Mouse (Mus musculus): ENCODE data around the gene Themis2. TPM values are rescaled to one million over a fixed set of nuclear protein-coding genes. Genes with fewer than 3 reads are reported as not detected.

Themis2 gene
- polyA plus RNA-seq, 1 experiment: not detected

GRCm38 (mm10) chr4:132734766-132735165 is 61.4 kb downstream of the Themis2 start:
- no peaks in the 10 kb centered on the region for H3K79me2 ChIP-seq (ENCODE audit: control insufficient read depth, insufficient read depth)
- no peaks in the 10 kb centered on the region for H3K36me3 ChIP-seq (ENCODE audit: control insufficient read depth, insufficient read depth)
- H3ac ChIP-seq (ENCODE audit: control insufficient read depth, insufficient read length): no peak overlapping the region
- TF ChIP-seq TCF3 (IDR thresholded peaks at IDR 0.05; ENCODE audit: insufficient read length, low read depth): no peak
- H3K4me3 ChIP-seq: no peak overlapping the region
- no peak overlapping the region for H3K4me2 ChIP-seq (ENCODE audit: low read depth)
- H3K27me3 ChIP-seq (ENCODE audit: control insufficient read depth, insufficient read depth, insufficient read length): no peaks in the 10 kb centered on the region

GRCm38 (mm10) chr4:132733071-132733770 is 63.0 kb downstream of the Themis2 start:
- no peak for TF ChIP-seq CEBPB (IDR thresholded peaks at IDR 0.05; ENCODE audit: insufficient read depth, poor library complexity, severe bottlenecking)
- TF ChIP-seq POLR2A (IDR thresholded peaks at IDR 0.05; ENCODE audit: insufficient read length, low read depth): no peak
- TF ChIP-seq TCF3 (IDR thresholded peaks at IDR 0.05; ENCODE audit: insufficient read length, low read depth): no peak
- no peak for TF ChIP-seq REST (IDR thresholded peaks at IDR 0.05; ENCODE audit: insufficient read depth, insufficient read length)
- no peak for TF ChIP-seq MAX (IDR thresholded peaks at IDR 0.05; ENCODE audit: low read depth)
- no peak for TF ChIP-seq MYOG (IDR thresholded peaks at IDR 0.05; ENCODE audit: control insufficient read depth in 1 of 3, insufficient read depth in 1 of 3, insufficient read length in 2 of 3, low read depth in 2 of 3)
- no peak overlapping the region for H3ac ChIP-seq (ENCODE audit: control insufficient read depth, insufficient read length)
- no peaks in the 10 kb centered on the region for H3K36me3 ChIP-seq (ENCODE audit: control insufficient read depth, insufficient read depth)
- no peak overlapping the region for H3K4me3 ChIP-seq
- peak overlapping the region; percentile 42 for H3K4me2 ChIP-seq (ENCODE audit: low read depth)
- H3K79me2 ChIP-seq (ENCODE audit: control insufficient read depth, insufficient read depth): no peaks in the 10 kb centered on the region
- H3K27me3 ChIP-seq (ENCODE audit: control insufficient read depth, insufficient read depth, insufficient read length): no peaks in the 10 kb centered on the region

- Histone ChIP-seq H3ac (ENCODE audit: control insufficient read depth, insufficient read length) (peak within 1 kb of the TSS; percentile 2), H3K4me2 (ENCODE audit: low read depth) (peak within 1 kb of the TSS; percentile 97), H3K27me3 (ENCODE audit: control insufficient read depth, insufficient read depth, insufficient read length) (no peaks in the 10 kb centered on the region), H3K79me2 (ENCODE audit: control insufficient read depth, insufficient read depth) (no peaks in the 10 kb centered on the region), H3K4me3 (peak within 1 kb of the TSS; percentile 42), H3K36me3 (ENCODE audit: control insufficient read depth, insufficient read depth) (no peaks in the 10 kb centered on the region)
- peak in 2 of 3 experiments; percentile 3 to 20 for TF ChIP-seq MYOD1 (IDR thresholded peaks at IDR 0.05; ENCODE audit: control insufficient read depth in 1 of 3, insufficient read length in 2 of 3, low read depth in 2 of 3)
- TF ChIP-seq USF1 (IDR thresholded peaks at IDR 0.05; ENCODE audit: low read depth): no peak
- TF ChIP-seq MYOG (IDR thresholded peaks at IDR 0.05; ENCODE audit: control insufficient read depth in 1 of 3, insufficient read depth in 1 of 3, insufficient read length in 2 of 3, low read depth in 2 of 3): peak in 1 of 3 experiments; percentile 24
- peak; percentile 88 for TF ChIP-seq POLR2A (IDR thresholded peaks at IDR 0.05; ENCODE audit: insufficient read length, low read depth)
- TF ChIP-seq TCF3 (IDR thresholded peaks at IDR 0.05; ENCODE audit: insufficient read length, low read depth): no peak
- no peak for TF ChIP-seq TCF12 (IDR thresholded peaks at IDR 0.05; ENCODE audit: insufficient read depth, poor library complexity, severe bottlenecking)
- TF ChIP-seq POLR2AphosphoS2 (IDR thresholded peaks at IDR 0.05; ENCODE audit: insufficient read length, low read depth): peak; percentile 86
These were observed 64.0 kb downstream of the Themis2 start, which contains the start of gene Xkr8 for GRCm38 (mm10) chr4:132732148-132732684. Xkr8 (minus strand) TSS chr4:132732546.

Other genes starting within 250 kb of the Themis2 start
- gene Ptafr, start 232.3 kb downstream of the Themis2 start, polyA plus RNA-seq (2012; fragmentation: generic; extraction: Trizol): not detected
- 22.2 TPM for gene Eya3, start 157.4 kb downstream of the Themis2 start, polyA plus RNA-seq (2012; fragmentation: generic; extraction: Trizol)
- 4.7 TPM for gene Xkr8, start 63.8 kb downstream of the Themis2 start, polyA plus RNA-seq (2012; fragmentation: generic; extraction: Trizol)
- gene Smpdl3b, start 39.1 kb downstream of the Themis2 start, polyA plus RNA-seq (2012; fragmentation: generic; extraction: Trizol): 18.0 TPM
- gene Rpa2, start 28.1 kb downstream of the Themis2 start, polyA plus RNA-seq (2012; fragmentation: generic; extraction: Trizol): 13.9 TPM
- 62.4 TPM for gene Ppp1r8, start 46.8 kb upstream of the Themis2 start, polyA plus RNA-seq (2012; fragmentation: generic; extraction: Trizol)
- gene Stx12, start 88.1 kb upstream of the Themis2 start, polyA plus RNA-seq (2012; fragmentation: generic; extraction: Trizol): 23.4 TPM
- gene Fam76a, start 126.2 kb upstream of the Themis2 start, polyA plus RNA-seq (2012; fragmentation: generic; extraction: Trizol): 13.0 TPM
- not detected for gene Fgr, start 177.7 kb upstream of the Themis2 start, polyA plus RNA-seq (2012; fragmentation: generic; extraction: Trizol)
- 58.2 TPM for gene Ahdc1, start 214.9 kb upstream of the Themis2 start, polyA plus RNA-seq (2012; fragmentation: generic; extraction: Trizol)

Measured in myocyte (in vitro differentiated cells).